Mouse (Mus musculus): ENCODE data around the gene Pgf. TPM values are rescaled to one million over a fixed set of nuclear protein-coding genes. Genes with fewer than 3 reads are reported as not detected.

The Pgf gene
- polyA plus RNA-seq, 1 experiment, result 26.8 TPM

DNA sequence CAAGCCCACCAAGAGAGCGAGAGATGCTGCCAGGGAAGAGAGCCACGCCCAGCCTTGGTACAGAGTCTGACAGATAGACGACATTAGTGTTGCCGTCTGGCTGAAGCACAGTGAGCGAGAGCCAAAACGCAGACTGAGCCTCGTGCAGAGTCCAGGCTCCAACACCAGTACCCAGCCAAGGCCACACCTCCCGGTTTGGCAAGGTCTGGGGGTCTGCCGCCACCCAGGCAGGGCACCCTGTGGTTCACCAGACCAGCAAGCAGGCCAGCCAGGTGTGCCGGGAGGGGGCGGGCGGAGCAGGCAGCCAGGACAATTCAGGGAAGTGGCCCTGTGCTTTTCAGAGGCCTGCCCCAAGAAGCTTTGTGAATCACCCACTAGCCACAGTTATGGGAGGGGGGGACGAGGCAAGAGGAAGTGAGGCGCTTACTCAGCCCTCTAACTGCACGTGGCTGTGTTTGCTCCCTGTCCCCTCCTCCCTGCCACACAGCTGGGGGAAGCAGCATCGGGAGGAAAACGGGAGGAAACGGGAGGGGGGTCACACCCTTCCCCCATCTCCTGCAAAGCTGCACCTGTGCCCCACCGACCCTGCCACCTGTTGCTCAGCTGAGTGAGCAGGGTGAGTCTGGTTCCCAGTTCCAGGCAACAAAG, 15.0 kb upstream of the Pgf start:
- no peak for DNase-seq (ENCODE audit: low read depth)

DNA sequence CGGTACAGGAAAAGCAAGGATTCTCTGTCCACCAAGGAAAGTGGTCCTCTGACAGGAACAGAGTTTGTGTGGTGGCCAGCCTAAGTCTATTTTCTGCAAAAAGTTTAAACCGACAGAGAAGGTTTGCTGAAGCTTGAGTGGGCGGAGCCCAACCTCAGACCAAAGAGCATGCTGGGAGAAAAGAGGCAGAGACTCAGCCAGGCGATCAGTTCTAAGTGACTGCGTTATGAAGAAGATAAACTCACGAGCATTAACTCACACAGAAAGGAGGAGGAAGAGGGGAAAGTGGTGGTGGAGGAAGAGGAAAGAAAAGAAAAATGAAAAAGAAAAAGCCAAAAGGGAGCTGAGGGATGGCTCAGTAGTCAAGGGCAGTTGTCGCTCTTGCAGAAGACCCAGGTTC, 12.7 kb upstream of the Pgf start:
- no peak for DNase-seq (ENCODE audit: low read depth)

DNA sequence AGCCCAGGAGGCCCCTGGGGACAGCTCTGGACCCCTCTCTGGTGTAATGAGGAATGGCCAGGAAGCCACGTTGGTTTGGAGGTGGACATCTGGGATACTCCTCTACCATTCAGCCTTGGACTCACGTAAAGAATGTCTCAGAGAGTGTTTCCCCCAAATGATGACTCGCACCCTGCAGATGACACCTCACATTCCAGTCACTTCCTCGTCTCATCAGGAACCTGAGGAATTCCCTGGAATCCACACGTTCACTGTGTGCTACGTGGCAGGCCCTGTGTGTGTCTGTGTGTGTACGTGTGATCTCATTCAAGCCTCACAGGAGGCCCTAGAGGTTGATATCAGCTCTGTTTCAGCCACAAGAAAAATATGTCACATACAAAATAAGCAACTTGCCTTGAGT, 8.8 kb upstream of the Pgf start:
- no peak for DNase-seq (ENCODE audit: low read depth)

DNA sequence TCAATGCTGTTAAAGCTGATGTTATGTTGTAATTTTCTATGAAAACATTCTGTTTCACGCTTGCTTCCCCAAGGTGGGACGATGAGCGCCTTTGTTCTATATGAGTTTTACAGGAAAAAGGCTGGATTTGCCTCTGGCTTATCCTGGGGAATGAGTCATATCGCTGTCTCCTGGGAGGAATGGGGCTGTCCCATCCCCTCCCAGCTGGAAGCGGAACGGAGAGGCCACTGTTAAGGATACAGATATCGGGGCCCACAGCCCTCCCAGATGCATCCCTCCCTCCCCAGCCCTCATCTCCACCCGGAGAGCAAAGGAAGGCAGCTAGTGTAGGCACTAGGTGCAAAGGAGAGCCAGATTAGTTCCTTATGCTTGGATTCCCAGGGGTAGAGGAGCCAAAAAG, 8.2 kb upstream of the Pgf start:
- DNase-seq (ENCODE audit: low read depth), result no peak

DNA sequence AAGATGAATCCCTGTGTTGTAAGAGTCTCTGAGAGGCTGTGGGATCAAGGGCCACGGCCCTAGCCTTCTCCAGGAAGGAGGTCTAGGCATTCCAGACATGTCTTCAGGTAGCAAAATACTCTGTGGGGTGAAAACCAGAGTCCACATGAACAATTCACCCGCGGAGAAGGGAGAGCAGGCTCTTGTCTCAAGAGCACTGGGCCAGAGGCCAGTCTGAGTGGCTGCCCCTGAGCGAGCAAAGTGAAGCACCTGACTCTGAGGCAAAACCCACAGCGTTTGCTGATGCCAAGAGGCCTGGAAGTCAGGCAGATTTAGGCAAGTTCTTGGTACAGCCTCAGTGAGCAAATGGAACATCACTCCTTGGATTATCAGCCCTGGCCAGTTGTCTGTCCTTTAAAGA, 6.5 kb upstream of the Pgf start:
- no peak for DNase-seq (ENCODE audit: low read depth)

DNA sequence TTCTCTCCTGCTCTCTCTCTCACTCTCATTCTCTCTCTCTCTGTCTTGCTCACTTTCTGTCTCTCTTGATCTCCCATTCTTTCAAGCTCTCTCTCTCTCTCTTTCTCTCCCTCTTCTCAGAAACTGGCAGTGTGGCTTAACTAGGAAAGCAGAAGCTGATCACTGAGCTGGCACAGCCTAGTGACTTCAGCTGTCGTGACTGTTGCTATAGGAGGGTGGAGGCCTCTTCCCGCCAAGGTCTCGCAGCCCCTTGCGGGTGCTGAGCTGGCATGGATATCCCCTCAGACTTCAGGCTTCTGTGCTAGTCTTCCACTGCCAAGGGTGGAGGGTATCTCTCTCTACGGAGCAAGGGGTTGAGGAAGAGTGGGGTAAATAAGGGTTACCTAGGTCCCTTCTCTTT, 5.3 kb upstream of the Pgf start:
- no peak for DNase-seq (ENCODE audit: low read depth)

DNA sequence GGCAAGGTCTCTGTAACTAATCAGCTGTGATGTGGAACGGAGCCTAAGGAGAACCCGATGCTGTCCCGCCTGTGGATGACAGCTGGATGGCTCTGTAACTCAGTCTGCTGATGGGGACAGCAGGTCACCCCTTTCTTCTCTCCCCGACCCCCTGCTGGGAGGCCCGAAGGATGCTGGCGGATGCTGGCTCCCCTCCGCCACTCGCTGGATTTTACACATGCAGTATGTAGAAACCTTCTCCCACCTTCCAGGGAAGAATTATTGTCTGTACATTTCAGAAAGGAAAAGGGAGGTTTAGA, 4.7 kb upstream of the Pgf start:
- DNase-seq (ENCODE audit: low read depth), result no peak

DNA sequence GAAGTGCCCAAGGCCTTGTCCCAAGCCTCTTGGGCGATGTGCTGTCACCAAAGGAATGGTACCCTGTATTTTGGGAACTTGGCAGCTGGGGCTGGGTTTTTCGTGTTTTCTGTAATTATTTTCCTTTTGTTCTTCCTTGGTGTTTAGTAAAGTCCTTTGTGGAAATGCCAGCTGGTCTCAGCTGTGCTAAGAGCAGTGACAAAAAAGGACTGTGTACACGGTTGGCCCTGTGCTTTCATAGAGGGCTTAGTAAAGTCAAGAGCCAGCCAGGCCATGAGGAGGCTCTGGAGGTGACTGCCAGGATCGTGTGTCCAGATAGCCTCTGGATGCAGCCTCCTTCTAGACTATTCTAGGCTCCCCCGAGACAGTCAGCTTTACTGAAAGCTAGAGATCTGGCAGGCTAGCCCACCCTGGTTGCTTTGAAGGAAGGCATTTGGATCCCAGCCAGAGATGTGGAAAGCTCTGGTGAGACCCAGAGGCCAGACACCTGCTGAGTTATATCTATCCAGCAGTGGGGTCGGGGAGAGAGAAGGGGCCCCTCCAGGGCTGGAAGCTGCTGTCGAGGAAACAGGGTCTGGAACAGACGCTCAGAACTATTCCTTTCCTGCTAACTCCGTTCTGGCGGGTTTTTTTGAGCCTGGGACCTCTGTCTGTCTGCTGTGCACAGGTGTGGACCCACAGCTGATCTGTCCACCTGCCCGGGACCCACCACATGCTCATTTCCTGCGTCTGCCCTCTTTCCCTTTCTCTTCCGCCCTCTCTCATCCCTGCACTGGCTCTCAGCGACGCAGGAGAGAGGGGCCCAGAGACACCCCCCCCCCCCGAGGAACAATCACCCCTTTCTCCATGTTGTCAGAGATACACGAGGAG, 4.1 kb upstream of the Pgf start:
- no peak for DNase-seq (ENCODE audit: low read depth)

DNA sequence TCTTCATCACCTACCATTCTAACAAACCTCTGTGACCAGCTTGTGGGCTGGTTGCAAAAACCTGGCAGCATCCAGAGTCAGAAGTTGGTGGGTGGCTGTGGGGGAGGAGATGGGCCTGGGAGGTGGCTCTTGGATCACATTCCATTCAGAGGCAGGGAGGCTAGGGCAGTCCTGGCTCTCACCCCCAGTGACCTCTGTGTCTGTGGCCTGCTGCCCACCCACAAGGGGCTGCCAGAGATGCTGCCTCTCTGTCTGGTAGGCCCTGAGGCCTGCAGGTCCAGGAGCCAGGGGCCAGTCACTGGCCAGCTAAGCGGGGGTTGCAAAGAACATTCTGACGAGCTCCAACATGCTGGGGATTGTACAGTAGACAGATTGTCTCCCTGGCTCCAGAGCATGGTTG, 704 bp upstream of the Pgf start:
- no peak for DNase-seq (ENCODE audit: low read depth)

DNA sequence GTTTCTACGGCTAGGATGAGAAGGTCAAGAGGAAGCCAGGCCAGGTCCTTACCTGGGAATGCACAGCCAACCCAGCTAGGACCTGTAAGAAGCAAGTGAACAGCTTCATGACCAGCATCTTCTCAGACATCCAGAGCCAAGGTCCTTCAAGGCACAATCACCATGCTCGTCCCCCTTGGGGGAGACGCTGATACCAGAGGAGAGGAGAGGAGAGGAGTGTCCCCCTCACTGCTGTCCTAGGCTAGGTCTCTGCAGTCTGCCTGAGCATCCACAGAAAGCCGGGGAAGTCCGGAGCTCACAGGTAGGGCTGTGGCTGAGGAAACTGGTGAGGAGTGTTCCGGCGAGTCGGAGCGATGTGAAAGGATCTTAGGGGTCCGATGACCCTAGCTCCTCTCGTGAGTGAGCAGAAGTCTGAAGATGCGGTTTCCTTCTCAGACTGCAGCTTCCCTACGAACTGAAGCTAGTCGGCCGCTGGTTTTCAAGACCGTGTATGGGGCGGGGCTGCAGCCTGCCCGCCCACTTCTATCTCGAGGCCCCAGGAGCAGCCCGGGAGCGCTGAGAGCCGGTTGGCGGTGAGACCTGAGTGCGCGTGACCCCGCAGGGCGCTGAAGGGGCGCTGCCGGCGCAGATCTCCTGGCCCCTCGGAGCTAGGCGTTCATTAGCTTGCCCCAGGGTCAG, 605 bp downstream of the Pgf start:
- DNase-seq (ENCODE audit: low read depth), result no peak

DNA sequence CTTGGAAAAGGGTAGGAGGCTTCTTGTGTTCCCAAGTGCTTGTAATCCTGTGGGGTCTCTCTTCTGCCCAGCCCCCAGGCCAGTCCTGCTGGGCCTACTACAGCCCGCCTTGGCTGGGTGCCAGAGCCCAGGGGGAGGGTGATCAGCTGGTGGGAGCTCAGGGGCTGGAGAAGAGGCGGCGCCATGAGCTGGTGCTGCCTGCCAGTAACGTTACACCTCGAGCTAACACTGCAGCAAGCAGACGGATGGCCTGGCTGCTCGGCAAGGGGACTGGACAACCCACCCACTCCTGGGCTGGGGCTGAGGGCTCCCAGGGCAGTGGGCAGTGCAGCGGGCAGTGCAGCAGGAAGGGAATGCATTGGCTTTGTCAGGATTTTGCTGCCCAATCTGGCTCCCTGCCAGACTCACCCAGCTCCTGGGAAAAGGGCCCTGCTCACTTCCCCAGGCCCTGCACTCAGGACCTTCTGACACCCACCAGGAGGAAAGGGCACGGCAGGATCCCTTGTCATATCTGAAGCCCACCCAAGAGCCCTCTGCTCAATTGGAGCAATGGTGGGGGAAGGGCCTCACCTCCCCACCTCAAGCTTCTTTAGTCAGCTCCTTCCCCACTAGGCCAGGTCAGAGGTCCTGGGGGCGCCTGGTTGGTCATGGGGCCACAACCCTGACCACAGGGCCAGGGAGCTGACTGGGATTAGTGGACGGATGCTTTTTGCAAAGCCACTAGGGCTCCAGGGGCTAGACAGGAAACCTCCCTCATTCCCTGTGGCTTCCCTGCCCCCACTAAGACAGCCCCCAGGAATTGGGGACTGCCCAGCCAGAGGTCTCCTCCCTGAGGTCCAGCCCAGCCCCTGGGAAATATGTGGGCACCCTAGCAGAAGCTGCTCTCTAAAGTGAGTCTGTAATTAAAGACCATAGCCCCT, 1.4 kb downstream of the Pgf start:
- DNase-seq (ENCODE audit: low read depth), result no peak

DNA sequence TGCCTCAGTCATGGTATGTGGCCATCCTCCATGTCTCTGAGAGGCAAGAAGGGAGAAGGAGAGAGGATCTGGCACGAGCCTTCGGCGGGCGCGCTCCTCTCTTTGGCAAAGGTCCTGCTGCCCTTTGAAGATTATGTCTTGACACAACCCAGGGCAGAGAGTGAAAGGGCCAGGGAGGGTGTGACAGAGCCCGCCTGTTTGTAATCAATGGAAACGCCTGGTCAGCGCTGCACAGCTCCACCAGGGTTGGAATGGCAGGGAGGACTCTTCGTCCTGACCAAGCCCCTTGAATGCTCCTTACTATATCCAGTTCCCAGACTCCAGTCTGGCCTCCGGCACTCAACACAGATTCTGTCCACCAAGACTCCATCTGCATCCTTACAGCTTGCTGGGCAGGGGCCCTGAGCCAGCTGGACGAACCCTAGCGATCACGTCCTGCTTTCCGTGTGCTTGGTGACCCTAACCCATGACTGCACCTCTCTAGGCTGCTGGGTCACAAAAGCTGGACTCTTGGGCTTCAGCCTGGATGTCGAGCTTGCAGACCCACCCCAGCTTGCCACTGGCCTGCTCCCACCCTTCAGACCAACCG, 2.4 kb downstream of the Pgf start:
- no peak for DNase-seq (ENCODE audit: low read depth)

DNA sequence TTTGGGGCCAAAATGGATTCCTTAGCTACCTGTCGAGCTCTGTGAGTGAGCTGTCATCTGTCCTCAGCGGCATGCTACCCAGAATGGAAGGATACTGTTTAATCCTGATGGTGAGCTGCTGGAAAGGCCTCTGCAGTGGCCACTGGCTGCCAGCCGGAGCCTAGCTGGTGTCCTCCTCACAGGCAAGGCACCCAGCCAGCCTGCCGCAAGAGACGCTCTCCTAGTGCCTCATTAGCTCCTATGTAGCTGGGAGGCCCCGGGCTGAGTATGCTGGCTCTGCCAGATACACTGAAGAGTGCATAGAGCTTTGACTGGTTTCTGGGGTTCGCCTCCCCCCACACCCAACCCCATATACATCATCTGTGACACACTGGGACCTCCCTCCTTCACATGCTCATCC, 3.6 kb downstream of the Pgf start:
- no peak for DNase-seq (ENCODE audit: low read depth)

DNA sequence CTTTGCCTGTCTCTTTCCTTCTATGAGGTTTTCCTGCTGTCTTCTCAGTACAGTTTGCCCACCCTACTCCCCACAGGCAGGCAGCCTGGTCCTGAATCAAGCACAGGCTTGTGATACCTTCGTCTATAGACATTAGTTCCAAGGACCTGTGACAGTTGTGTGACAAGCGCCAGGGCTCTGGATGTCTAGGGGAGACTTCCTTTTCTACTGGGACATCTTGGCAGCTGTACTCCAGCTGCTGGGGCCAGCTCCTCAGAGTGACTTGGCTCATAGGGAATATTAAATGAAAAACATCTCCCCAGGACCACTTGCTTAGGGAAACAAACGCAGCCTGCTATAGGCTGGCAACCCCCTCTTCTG, 6.7 kb downstream of the Pgf start:
- DNase-seq (ENCODE audit: low read depth), result no peak

DNA sequence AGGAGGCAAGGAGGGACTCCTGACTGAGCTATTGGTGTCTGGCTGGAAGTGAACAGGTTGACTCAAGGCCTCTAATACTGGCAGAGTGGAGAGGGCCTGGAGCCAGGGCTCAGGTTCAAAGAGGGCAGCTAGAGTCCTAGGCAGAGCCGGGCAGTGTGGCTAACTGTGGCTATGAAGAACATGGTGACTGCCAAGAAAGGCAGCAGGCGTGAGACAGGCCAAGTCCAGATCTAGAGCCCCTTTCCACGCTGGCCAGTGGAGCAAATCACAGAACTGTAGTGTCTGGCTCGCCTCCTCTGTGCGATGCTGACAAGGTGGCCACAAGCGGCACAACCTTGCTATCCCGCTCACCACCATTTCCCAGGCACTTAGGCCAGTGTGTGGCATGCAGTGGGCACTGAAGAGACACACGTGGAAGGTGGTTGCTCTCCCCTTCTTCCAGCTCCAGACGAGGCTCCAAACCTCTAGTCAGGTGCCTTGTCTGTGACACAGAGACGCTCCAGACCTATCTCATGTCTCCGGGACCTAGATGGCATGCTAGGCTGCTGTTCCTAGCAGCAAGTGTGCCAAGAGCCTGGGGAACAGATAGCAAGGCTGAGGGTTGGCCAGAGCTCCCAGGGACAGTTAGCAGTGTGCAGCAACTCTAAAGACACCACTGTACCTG, 7.2 kb downstream of the Pgf start:
- no peak for DNase-seq (ENCODE audit: low read depth)

DNA sequence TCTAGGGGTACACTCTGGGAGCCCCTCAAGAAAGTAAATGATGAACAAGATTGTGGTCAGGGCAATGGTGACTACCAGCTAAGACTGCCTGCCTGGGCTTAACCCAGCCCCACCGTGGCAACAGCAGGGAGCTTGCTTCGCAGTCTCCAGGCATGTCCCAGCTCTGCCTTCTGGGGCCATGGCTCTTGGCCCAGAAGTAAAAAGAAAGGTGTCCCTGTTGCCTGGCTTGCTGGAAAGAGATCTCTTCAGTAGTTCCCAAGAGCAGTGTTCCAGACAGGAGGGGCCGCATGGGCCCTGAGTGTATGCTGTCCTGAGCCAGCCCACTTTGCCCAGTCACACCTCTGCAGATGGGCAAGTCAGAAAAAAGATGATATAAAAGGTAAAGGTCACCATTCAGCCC, 7.7 kb downstream of the Pgf start:
- DNase-seq (ENCODE audit: low read depth), result no peak

DNA sequence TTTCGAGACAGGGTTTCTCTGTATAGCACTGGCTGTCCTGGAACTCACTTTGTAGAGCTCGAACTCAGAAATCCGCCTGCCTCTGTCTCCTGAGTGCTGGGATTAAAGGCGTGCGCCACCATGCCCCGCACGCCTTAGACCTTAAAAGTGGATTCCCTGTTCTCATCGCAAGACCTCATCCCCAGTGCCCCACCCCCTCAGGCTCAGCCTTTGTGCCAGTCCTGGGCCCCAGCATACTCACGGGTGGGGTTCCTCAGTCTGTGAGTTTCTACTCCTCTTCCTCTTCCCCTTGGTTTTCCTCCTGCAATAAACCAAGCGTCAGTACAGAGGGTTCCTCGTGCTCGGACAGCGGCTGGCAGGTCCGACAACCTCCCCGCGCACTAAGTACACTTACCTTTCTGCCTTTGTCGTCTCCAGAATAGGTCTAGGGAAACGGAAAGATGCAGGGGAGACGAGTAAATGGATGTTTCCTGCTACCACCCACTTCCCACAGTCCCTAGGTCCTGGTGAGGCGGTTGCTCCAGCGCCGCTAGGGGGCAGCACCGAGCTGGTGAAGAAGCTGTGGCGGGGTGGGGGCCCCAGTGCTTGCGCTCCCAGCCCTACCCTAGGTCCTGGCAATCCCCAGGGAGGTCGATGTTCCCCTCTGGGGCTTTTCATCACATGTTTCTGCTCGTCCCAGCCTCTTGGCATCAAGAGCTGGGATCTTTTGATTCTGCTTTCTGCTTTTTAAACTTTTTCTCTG, 8.3 kb downstream of the Pgf start:
- no peak for DNase-seq (ENCODE audit: low read depth)

DNA sequence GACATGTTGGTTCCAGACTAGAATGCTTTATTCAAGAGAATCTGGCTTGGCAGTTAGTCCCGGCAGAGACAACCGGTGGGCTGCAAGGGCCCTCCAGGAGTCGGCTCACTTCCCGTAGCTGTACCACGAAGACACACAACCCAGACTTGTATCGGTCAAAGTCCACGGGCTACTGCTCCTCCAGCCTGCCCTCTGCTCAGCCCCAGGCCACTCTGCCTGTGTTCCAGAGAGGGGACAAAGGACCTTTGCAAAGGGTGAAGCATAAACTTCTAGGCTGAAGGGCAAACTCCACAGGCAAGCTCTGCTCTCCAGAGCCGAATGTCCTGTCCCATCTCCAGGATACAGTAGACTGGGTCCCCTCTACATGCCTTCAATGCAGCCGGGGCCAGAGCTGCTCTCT, 11.0 kb downstream of the Pgf start:
- no peak for DNase-seq (ENCODE audit: low read depth)

DNA sequence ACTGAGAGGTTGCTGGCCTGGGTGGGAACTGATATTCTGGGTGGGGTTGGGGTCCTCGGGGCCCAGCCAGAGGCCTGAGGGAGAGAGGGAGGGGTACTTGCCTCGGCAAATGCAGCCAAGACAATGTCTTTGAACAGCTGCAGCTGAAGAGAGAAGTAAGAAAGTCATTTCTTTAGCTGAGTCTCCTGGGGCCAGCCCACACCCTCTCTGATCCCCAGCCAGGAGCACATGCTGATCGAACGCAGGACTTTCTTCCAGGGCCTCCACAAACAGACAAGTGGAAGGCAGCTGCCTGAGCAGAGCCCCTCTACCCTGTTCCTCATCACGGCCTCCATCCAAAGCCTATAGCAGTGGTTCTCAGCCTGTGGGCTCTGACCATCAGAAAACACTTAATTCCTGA, 12.6 kb downstream of the Pgf start:
- DNase-seq (ENCODE audit: low read depth), result no peak

DNA sequence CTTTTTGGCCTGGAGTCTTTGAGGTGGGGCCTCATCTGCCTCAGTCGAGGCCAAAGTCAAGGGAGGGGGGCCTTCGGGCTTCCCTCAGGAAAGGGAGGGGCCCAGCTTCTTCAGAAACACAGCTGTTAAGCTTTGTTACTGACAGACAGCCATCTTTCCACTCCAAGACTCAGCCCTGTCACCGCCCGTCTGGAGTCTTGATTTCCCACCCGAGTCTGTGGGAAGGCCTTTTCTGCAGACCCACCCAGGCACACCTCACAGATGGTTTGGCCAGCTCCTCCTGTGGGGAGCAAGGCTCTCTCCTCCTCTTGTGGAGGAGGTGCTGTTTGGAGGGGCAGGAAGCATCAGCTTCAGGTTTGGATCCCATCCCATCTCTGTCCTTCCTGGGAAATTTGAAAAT, 18.0 kb downstream of the Pgf start:
- no peak for DNase-seq (ENCODE audit: low read depth)

DNA sequence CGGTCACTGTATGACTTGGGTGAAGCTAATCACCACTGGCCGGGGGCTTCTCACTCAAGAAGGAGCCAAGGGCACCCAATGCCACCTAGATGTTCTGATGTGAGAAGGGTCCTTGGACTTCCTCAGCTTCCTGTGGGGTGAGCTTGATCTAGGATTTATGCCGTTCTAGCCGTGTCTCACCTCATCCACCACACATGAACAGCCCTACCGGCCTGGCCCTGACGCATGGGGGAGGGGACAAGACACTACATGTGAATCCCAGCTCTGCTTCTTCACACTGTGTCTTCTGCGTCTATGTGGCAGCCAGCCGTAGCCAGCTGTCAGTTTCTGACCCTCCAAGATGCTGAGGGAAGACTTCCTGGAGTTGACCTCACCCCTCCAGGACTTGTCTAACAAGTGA, 18.8 kb downstream of the Pgf start:
- no peak for DNase-seq (ENCODE audit: low read depth)
